Mouse (Mus musculus) spleen, adult 2 months (tissue): ENCODE results near the gene Pxn. TPM values are rescaled to one million over a fixed set of nuclear protein-coding genes. Genes with fewer than 3 reads are reported as not detected.

Source experiments
- DNase-seq, 2 experiments: peaks; one replicate each; pipeline versions ENCODE4 v3.0.0 to v3.0.0-alpha.2; 2012 to 2021; ENCODE audit warnings: low spot score in 2 of 2, low read depth in 1 of 2
- H3K27ac ChIP-seq: fragments of 200-500 bp; 2 replicates; pipeline ENCODE4 v1.5.1; 2012; ENCODE audit warnings: low read length, inconsistent platforms; ENCODE audit not compliant: insufficient read depth
- H3K27me3 ChIP-seq: fragments of 200-500 bp; 2 replicates; pipeline ENCODE4 v1.6.1; 2012; ENCODE audit warnings: mild to moderate bottlenecking, moderate library complexity, low read length, inconsistent platforms; ENCODE audit not compliant: control insufficient read depth, insufficient read depth
- H3K36me3 ChIP-seq: fragments of 200-500 bp; 2 replicates; pipeline ENCODE4 v1.6.1; 2012; ENCODE audit warnings: mild to moderate bottlenecking, low read length, inconsistent platforms; ENCODE audit not compliant: control insufficient read depth, insufficient read depth
- H3K4me1 ChIP-seq: fragments of 200-500 bp; 2 replicates; pipeline ENCODE4 v1.6.1; 2011; ENCODE audit warnings: inconsistent platforms; ENCODE audit not compliant: control insufficient read depth, insufficient read depth, insufficient read length
- H3K4me3 ChIP-seq: fragments of 200-500 bp; 2 replicates; pipeline ENCODE4 v1.5.1; 2011; ENCODE audit warnings: mild to moderate bottlenecking, inconsistent platforms; ENCODE audit not compliant: insufficient read depth, insufficient read length; ENCODE audit errors: extremely low read depth
- CTCF ChIP-seq: fragments of 200-500 bp; IDR thresholded peaks from 2 replicates; pipeline ENCODE4 v1.5.1; 2011; ENCODE audit warnings: mild to moderate bottlenecking, inconsistent platforms; ENCODE audit not compliant: insufficient read depth, insufficient read length, insufficient replicate concordance; ENCODE audit errors: extremely low read depth
- POLR2A ChIP-seq: fragments of 200-500 bp; IDR thresholded peaks from 2 replicates; pipeline ENCODE4 v1.6.1; 2011; ENCODE audit warnings: low read depth, low read length, inconsistent platforms
- WGBS: fragments of 180-500 bp; shearing (Covaris S2); methylation state at CpG from one replicate; pipeline ENCODE4 v1.1.7; 2018; 5-methylcytosine and 5-hydroxymethylcytosine counted together
- polyA plus RNA-seq: library from polyadenylated mRNA; depleted of rRNA; stranded (reverse); fragments of >200 nt; gene quantifications from 2 replicates; pipeline ENCODE4 v1.2.3, GENCODE M21; 2012

Pxn gene
- polyA plus RNA-seq, 1 experiment = 63.8 TPM

DNA sequence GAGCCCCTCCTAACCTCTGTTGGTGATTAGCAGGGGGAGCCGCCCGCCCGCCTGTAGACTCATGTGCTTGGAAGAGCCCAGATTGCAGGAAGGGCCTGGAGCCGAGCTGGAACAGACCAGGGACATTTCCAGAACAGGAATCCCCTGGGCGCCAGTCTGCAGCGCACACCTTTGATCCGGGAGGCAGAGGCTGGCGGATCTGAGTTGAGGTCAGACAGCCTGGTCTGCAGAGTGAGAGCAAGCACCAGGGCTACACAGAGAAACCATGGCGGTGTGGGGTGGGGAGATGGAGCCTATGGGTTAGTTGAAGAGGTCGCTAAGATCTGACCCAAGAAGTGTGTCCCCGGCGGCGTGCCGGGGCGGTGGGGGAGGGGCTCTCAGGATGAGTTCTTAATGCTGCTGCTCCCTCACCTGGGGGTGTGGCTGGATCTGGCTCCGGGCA is 27.8 kb downstream of the Pxn start:
- no peak for DNase-seq
- 38% methylated on average over 16 of the region's 16 CpGs for WGBS
- peak overlapping the region; percentile 67 for H3K27ac ChIP-seq
- TF ChIP-seq POLR2A = no peak
- TF ChIP-seq CTCF = no peak
- no peak overlapping the region for H3K4me3 ChIP-seq
- no peaks in the 10 kb centered on the region for H3K27me3 ChIP-seq
- peaks cover 51% of the 10 kb centered on the region for H3K4me1 ChIP-seq
- H3K36me3 ChIP-seq = no peaks in the 10 kb centered on the region

- TF ChIP-seq POLR2A (no peak), CTCF (no peak)
- no peak for DNase-seq
- peak overlapping the region; percentile 67 for H3K27ac ChIP-seq
- H3K27me3 ChIP-seq = no peaks in the 10 kb centered on the region
- no peak overlapping the region for H3K4me3 ChIP-seq
- peaks cover 45% of the 10 kb centered on the region for H3K4me1 ChIP-seq
- H3K36me3 ChIP-seq = no peaks in the 10 kb centered on the region
- 8% methylated on average over 8 of the region's 8 CpGs for WGBS
Observed at GRCm38 (mm10) chr5:115534856-115535255, 28.4 kb downstream of the Pxn start.

- no peaks in the 10 kb centered on the region for H3K27me3 ChIP-seq
- no peaks in the 10 kb centered on the region for H3K36me3 ChIP-seq
- DNase-seq = no peak
- H3K4me1 ChIP-seq = peaks cover 38% of the 10 kb centered on the region; the same call in 1 of the 2 replicates
- TF ChIP-seq POLR2A = no peak
- no peak for TF ChIP-seq CTCF
- peak overlapping the region; percentile 67; the same call in 1 of the 2 replicates for H3K27ac ChIP-seq
- H3K4me3 ChIP-seq = no peak overlapping the region
- 21% methylated on average over 7 of the region's 7 CpGs for WGBS
Observed at GRCm38 (mm10) chr5:115535635-115536034, 29.2 kb downstream of the Pxn start.

DNA sequence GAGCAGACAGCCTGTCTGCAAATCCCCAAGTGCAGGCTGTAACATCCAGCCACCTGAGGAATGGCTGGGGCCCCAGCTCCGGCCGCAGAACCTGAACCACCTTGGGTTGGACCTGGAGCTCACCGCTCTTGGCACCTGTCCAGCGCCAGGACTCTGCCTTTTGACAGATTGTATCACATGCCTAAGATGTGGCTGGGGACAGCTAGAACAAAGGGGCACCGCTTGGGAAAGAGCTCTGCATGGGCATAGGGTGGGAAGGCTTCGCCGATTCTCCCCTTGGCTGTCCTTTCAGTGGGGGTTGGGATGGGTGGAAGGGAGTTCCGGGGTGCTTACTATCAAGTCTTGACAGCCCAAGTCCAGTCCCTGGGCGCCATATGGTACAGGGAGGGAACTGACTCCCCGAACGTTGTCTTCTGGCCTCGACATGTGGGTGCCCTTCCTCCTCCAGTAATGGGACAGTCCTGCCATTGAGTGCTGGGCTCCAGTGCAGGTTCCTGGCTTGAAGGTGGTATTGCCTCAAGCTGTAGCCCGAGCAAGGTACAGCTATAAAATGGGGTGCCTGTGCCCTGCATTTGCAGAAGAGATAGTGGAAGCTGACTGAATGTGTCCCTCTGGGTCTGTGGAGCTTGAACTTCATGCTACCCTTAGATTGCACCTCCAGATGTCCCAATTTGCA is 31.7 kb downstream of the Pxn start:
- H3K27ac ChIP-seq = no peak overlapping the region
- TF ChIP-seq POLR2A (no peak), CTCF (no peak)
- H3K36me3 ChIP-seq = no peaks in the 10 kb centered on the region
- H3K27me3 ChIP-seq = no peaks in the 10 kb centered on the region
- no peak for DNase-seq
- peaks cover 39% of the 10 kb centered on the region; the same call in 1 of the 2 replicates for H3K4me1 ChIP-seq
- no peak overlapping the region for H3K4me3 ChIP-seq
- WGBS = 54% methylated on average over 13 of the region's 13 CpGs

DNA sequence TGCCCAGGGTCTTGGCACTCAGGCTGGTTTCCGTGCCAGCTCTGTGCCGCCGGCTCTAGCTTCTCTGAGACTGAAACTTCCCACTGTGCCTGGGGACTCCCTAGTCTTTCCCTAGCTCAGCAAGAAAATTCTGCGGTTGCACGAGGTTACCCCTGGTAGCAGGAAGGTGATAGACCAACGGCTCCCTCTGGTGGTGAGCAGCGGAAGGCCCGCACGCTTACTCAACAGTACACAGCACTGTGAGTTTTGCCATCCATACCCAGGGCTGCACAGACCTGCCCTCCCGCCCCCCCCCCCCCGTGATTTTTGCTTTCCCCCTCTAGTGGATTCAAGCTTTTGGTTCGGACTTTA is 32.2 kb downstream of the Pxn start:
- H3K27ac ChIP-seq = no peak overlapping the region
- WGBS = 3% methylated on average over 12 of the region's 12 CpGs
- peak; percentile 99 for TF ChIP-seq CTCF
- TF ChIP-seq POLR2A = no peak
- no peaks in the 10 kb centered on the region for H3K36me3 ChIP-seq
- peaks cover 37% of the 10 kb centered on the region; the same call in 1 of the 2 replicates for H3K4me1 ChIP-seq
- H3K4me3 ChIP-seq = no peak overlapping the region
- DNase-seq = peak; percentile 72 to 90
- H3K27me3 ChIP-seq = no peaks in the 10 kb centered on the region

- WGBS = 13% methylated on average over 19 of the region's 19 CpGs
- Histone ChIP-seq H3K36me3 (peaks cover 28% of the 10 kb centered on the region), H3K4me3 (peak overlapping the region; percentile 39), H3K27me3 (no peaks in the 10 kb centered on the region), H3K4me1 (peaks cover 17% of the 10 kb centered on the region; the same call in 1 of the 2 replicates), H3K27ac (no peak overlapping the region)
- no peak for DNase-seq
- no peak for TF ChIP-seq CTCF
- no peak for TF ChIP-seq POLR2A
Observed at GRCm38 (mm10) chr5:115542635-115543384, 36.3 kb downstream of the Pxn start.
